Mouse (Mus musculus): ENCODE data around the gene Samd4b.
"Not testable (repeated sequence)": the region's sequence is repeated elsewhere in the genome, so short reads cannot be mapped to it uniquely, and the experiment has no call there.

Samd4b gene

GRCm38 (mm10) chr7:28568253-28568652 lies 29.7 kb downstream of the Samd4b start:
- ATAC-seq (ENCODE audit: insufficient number of reproducible peaks, low FRiP score, low TSS enrichment): no peak

- no peak for ATAC-seq (ENCODE audit: insufficient number of reproducible peaks, low FRiP score, low TSS enrichment)
Observed at GRCm38 (mm10) chr7:28567539-28567938, 30.4 kb downstream of the Samd4b start.

DNA sequence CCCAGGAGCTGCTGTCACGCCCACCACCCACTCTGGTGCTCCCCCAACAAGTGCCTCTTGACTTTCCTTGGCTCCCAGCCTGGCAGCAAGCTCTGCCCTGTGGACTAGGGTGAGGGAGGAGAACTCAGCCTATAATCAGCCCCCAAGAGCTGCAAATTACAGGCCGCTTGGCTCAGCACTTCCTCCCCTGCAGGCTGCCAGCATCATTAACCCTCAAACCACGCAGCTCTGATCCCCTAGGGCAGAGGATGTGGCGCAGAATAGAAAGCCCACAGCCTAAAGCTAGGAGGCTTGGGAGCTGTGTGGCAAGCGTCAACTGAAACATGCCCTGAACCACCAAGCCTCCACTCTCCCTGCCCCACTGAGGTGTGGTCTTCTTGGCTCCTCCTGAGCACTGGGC lies 32.5 kb downstream of the Samd4b start:
- no peak for ATAC-seq (ENCODE audit: insufficient number of reproducible peaks, low FRiP score, low TSS enrichment)

DNA sequence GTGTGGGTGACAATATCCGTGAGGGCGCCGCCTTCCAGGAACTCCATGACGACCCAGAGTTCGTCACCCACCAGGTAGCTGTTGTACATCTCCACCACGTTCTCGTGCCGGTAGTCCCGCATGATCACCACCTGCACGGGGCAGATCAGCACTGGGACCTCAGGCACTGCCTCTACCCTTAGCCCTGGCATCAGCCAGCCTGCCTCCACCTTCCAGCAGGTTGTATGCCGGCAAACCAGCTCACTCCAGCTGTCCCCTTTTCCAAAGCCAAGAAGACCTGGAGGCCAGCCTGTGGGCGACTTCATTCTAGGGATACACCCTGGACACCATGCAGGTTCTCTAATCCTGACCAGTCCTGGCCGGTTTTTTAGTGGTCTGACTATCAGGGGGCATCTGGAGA lies 35.0 kb downstream of the Samd4b start:
- ATAC-seq (ENCODE audit: insufficient number of reproducible peaks, low FRiP score, low TSS enrichment): no peak

DNA sequence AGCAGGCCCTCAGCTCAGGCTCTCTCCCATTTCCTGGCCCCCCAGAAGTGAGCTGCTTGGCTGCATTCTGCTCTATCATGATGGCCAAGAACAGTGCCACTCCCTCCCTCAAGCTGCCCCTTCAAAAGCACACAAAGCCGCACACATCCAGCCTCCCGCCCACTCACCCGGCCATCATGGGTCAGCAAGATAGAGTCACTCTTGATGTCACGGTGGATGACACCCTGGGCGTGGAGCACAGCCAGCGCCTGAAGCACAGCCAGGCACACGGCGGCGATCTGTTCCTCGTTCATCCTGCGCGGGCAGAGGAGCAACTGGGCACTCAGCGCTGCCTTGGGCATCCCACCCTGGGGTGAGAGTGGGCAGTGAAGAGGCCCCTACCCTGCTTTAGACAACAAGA lies 35.6 kb downstream of the Samd4b start:
- ATAC-seq (ENCODE audit: insufficient number of reproducible peaks, low FRiP score, low TSS enrichment): peak; percentile 45; the same call in 1 of the 2 replicates

DNA sequence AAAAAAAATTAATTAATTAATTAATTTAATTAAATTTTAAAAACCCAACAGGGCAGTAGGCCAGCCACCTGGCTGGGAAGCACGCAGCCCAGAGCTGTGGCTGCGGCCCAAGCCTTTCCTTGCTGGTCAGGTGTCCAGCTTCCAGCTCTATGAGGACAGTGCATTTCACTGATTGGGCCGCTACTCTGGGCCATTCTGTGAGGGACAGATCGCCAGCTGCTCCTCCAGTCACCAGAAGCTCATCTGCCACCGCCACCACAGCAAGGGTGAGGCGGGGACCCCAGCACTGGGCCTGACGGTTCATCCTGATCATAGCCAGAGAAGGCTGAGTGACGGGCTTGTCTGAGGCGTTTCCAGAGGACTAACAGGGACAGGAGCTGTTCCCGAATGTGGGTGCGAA lies 36.0 kb downstream of the Samd4b start:
- ATAC-seq (ENCODE audit: insufficient number of reproducible peaks, low FRiP score, low TSS enrichment): no peak

- no peak for ATAC-seq (ENCODE audit: insufficient number of reproducible peaks, low FRiP score, low TSS enrichment)
Observed at GRCm38 (mm10) chr7:28560856-28561255, 37.1 kb downstream of the Samd4b start.

DNA sequence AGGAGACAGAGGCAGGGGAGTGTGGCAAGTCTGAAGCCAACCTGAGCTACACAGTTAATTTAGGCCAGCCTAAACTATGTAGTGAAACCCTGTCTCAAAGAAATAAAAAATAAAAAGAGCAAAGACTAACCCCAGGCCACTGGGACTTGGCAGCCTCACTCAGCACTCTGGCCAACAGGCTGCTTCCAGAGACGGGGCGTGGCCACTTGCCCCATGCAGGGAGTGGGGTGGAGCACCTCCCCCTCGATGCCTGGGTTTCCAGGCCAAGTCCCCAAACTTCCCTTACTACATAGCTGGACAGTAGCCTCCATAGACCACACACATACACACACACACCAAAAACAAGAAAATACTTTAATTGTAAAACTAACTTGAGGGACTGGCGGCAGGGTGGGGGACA lies 39.5 kb downstream of the Samd4b start:
- no peak for ATAC-seq (ENCODE audit: insufficient number of reproducible peaks, low FRiP score, low TSS enrichment)

GRCm38 (mm10) chr7:28557708-28558107 lies 40.2 kb downstream of the Samd4b start:
- no peak for ATAC-seq (ENCODE audit: insufficient number of reproducible peaks, low FRiP score, low TSS enrichment)

DNA sequence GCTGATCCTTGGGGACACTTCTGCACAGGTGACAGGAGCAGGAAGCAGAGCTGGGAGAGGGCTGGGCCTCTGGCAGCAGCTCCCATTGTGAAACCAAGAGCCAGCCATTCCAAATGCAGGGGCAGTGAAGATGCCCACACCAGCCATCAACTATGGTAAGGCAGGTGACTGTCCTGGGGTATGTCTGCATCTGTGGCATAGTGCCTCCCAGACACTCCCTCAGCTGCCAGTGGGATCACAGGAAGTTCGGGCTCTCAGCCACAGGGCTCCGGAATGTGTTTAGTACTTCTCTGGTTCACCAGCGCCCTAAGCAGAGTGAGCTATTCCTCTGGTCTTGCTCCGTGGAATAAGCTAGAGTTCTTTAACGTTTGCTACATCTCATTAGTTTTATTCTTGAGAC lies 40.9 kb downstream of the Samd4b start:
- ATAC-seq (ENCODE audit: insufficient number of reproducible peaks, low FRiP score, low TSS enrichment): no peak

DNA sequence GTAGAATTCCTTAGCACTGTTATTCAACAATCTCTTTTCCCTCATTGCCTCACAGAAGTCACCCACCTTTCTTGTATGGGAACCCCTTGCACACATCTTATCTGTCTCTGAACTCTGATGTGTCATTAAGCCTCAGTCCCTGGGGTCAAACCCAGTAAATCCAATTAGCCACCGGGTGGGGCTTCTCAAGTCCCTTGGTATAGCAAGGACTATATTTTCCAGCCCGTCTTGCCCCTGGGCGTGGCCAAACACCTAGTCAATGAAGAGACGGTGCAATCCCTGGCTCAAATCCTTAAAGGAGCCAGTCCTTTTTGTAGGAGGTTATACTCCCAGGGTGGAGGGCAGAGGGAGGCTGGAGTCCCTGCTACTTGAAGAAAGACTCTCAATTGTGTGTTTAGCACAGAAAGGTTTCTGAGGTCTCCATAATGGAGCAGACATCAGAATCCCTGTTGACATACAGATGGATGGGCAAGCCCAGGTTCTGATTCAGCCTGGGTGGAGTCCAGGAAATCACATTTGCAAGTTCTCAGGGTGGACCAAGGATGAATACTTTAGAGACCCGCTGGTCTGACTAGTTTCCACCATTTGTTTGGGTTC lies 41.9 kb downstream of the Samd4b start:
- no peak for ATAC-seq (ENCODE audit: insufficient number of reproducible peaks, low FRiP score, low TSS enrichment)

- no peak for ATAC-seq (ENCODE audit: insufficient number of reproducible peaks, low FRiP score, low TSS enrichment)
Observed at GRCm38 (mm10) chr7:28553076-28553475, 44.9 kb downstream of the Samd4b start.

GRCm38 (mm10) chr7:28547628-28548027 lies 50.3 kb downstream of the Samd4b start:
- no peak for ATAC-seq (ENCODE audit: insufficient number of reproducible peaks, low FRiP score, low TSS enrichment)

- no peak for ATAC-seq (ENCODE audit: insufficient number of reproducible peaks, low FRiP score, low TSS enrichment)
Observed at GRCm38 (mm10) chr7:28547154-28547553, 50.8 kb downstream of the Samd4b start, which contains the start of gene Nccrp1. Nccrp1 (minus strand) TSS chr7:28547254.

DNA sequence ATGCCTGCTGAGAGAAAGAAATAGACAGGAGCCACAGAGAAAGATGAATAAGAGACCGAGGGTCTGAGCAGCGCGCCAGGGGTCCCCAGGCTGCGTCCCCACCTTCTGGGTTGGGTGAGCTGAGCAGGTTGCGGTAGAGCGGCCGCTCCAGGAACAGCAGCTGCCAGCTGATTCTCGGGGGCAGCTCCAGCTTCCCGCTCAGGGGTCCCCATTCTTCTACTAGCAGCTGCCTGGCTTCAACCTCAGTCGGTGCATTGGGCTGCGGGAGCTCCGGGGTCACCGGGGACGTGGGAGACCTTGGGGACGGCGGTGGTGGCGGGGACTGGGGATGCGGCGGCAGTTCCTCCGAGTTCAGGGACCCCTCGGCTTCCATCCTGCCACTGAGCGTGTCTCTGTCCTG lies 51.3 kb downstream of the Samd4b start:
- no peak for ATAC-seq (ENCODE audit: insufficient number of reproducible peaks, low FRiP score, low TSS enrichment)

GRCm38 (mm10) chr7:28545891-28546210 lies 52.1 kb downstream of the Samd4b start:
- ATAC-seq (ENCODE audit: insufficient number of reproducible peaks, low FRiP score, low TSS enrichment): no peak

DNA sequence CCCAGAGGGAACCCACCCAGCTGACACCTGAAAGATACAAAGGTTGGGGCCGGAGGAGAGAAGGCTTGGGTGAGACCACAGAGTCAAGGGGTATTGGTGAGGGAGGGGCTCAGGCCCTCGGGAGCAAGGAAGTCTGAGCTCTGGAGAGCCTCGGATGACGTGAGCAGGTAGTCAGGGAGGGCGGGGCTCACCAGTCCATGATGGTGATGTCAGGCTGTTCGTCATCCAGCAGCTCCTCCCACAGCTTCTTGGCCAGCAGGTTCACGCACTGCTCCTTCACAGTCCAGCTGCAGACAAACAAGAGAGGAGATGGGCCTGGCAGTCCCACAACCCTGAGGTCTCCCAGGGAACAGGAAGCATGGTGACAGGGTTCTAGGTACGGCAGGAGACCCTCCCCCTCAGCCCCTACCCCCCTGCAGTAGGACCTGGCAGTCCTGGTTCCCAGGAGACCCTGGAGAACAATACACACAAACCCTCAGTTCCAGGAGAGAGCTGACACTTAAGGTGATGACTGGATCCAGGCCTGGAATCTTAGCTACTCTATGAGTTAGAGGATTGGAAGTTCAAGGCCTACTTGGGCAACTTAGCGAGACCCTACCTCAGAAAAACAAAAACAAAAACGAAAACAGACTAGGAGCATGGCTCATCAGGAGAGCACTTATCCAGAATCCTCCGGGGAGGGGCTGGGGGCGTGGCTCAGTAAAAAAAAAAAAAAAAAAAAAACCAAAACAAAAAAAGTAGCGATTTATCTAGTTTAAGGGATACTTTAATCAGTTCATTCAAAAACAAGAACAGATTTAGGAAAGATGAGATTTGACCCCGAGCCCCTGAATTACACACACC lies 52.7 kb downstream of the Samd4b start:
- ATAC-seq (ENCODE audit: insufficient number of reproducible peaks, low FRiP score, low TSS enrichment): no peak

DNA sequence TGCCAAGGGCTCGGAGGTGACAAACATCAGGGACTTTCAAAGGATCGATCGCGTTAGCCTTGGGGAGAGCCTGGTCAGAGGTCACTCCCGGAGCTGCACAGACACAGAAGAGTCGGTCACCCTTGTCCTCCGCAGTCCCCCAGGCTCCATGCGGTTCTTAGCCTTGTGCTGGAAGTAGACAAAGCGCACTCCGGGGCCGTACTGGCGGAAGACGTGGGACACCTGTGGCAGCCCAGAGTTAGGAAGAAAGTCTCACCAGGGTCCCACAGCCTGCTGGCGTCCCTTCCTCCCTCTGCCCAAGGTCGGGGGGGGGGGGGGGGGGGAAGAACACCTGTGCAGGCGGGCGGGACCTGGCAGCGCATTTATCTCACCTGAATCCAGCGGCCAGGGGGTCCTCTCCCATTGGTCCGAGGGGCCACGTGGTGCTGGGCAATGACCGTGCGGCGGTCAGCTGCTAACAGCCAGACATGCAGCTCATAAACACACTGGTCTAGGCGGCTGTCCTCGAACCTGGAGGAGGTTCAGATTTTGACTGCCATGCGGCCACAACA lies 53.8 kb downstream of the Samd4b start:
- ATAC-seq (ENCODE audit: insufficient number of reproducible peaks, low FRiP score, low TSS enrichment): no peak

- ATAC-seq (ENCODE audit: insufficient number of reproducible peaks, low FRiP score, low TSS enrichment): no peak
Observed at GRCm38 (mm10) chr7:28540526-28540925, 57.4 kb downstream of the Samd4b start, which contains the start of gene Sycn. Sycn (plus strand) TSS chr7:28540885.

DNA sequence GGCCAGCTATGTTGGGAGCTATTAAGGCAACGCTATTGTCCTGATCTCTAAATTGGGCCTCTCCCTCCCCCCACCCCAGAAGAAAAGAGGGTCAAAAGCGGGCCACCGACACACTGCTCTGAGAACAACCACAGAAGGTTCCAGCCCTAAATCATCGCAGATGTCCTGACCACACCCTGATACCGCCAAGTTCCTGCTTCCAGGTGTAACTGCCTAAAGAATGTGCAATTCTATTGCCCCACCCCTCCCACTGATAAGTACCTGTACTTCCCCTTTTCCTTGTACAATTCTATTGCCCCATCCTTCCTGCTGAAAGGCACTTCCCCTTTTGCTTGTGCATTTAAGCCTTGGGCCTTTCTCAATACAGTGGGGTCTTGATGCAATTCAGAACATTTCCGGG lies 59.1 kb downstream of the Samd4b start:
- ATAC-seq (ENCODE audit: insufficient number of reproducible peaks, low FRiP score, low TSS enrichment): not testable (repeated sequence)

- ATAC-seq (ENCODE audit: insufficient number of reproducible peaks, low FRiP score, low TSS enrichment): no peak
Observed at GRCm38 (mm10) chr7:28532005-28532404, 65.9 kb downstream of the Samd4b start.
